Mouse (Mus musculus) kidney, embryonic 15.5 days (tissue): ENCODE data around the gene Gm11214. TPM values are rescaled to one million over a fixed set of nuclear protein-coding genes. Genes with fewer than 3 reads are reported as not detected.
A peak's percentile ranks its signal among the peaks of the same experiment; 100 is the strongest.

Experiments
- ATAC-seq: fragments of 200-750 bp; cut with Nextera tagmentation; replicated peaks from 2 replicates; pipeline ENCODE4 v1.8.0; 2017; ENCODE audit warnings: moderate TSS enrichment; ENCODE audit not compliant: low FRiP score
- H3K27ac ChIP-seq: fragments of 300-500 bp; sonication (generic); 2 replicates; pipeline ENCODE4 v1.5.1; 2015; ENCODE audit warnings: mild to moderate bottlenecking, inconsistent platforms
- H3K27me3 ChIP-seq: fragments of 300-500 bp; sonication (generic); 2 replicates; pipeline ENCODE4 v1.6.1; 2015; ENCODE audit warnings: inconsistent platforms
- H3K36me3 ChIP-seq: fragments of 300-500 bp; sonication (generic); 2 replicates; pipeline ENCODE4 v1.6.1; 2015; ENCODE audit warnings: inconsistent platforms
- H3K4me1 ChIP-seq: fragments of 300-500 bp; sonication (generic); 2 replicates; pipeline ENCODE4 v1.6.1; 2015; ENCODE audit warnings: inconsistent platforms
- H3K4me2 ChIP-seq: fragments of 300-500 bp; sonication (generic); 2 replicates; pipeline ENCODE4 v1.6.1; 2015; ENCODE audit warnings: moderate library complexity, mild to moderate bottlenecking, inconsistent platforms
- H3K4me3 ChIP-seq: fragments of 300-500 bp; sonication (generic); replicated peaks from 2 replicates; pipeline ENCODE4 v1.5.1; 2015; ENCODE audit warnings: mild to moderate bottlenecking, inconsistent platforms
- H3K9ac ChIP-seq: fragments of 300-500 bp; sonication (generic); 2 replicates; pipeline ENCODE4 v1.6.1; 2015; ENCODE audit warnings: mild to moderate bottlenecking, inconsistent platforms
- H3K9me3 ChIP-seq: fragments of 300-500 bp; sonication (generic); replicated peaks from 2 replicates; pipeline ENCODE4 v1.6.1; 2016; ENCODE audit warnings: inconsistent platforms
- WGBS: fragments of 180-500 bp; shearing (Covaris S2); methylation state at CpG from one replicate; pipeline ENCODE4 v1.1.7; 2015; ENCODE audit warnings: mixed read lengths; 5-methylcytosine and 5-hydroxymethylcytosine counted together
- polyA plus RNA-seq: library from polyadenylated mRNA; unstranded; fragments of >200 nt; fragmentation: Nextera tagmentation; extraction: Ambion mirVana; gene quantifications from 2 replicates; pipeline ENCODE4 v1.2.1, GENCODE M21; 2015

Gene Gm11214
- polyA plus RNA-seq, 1 experiment from 2014 or later = not detected

DNA sequence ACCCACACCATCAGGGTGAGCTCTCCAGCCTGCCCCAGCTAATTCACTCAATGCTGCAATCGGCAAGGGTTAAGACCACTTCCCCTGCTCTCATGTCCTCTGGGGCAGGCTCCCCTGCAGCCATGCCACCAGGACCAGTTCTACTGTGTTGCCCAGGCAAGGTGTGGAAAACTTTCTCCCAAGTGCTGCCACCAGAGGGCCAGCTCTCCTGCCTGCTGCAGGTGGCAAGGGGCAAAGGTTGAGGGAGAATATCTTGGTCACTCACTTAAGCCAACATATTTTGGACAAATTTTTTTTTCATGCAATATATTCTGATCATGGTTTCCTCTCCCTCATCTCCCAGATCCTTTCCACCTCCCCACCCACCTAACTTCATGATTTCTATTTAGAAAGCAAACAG, 8.8 kb downstream of the Gm11214 start:
- ATAC-seq = no peak
- no peak overlapping the region for H3K9ac ChIP-seq
- no peak overlapping the region for H3K4me3 ChIP-seq
- H3K36me3 ChIP-seq = no peaks in the 10 kb centered on the region
- WGBS = 71% methylated on average over 1 of the region's 1 CpGs
- 0 out of 2 replicates have a peak, but pooled peaks cover 2% of the 10 kb centered on the region for H3K4me1 ChIP-seq
- no peak overlapping the region for H3K4me2 ChIP-seq
- no peak overlapping the region for H3K27ac ChIP-seq
- no peaks in the 10 kb centered on the region for H3K9me3 ChIP-seq
- H3K27me3 ChIP-seq = no peaks in the 10 kb centered on the region

- Histone ChIP-seq H3K27ac (no peak overlapping the region), H3K4me2 (no peak overlapping the region), H3K4me1 (no peaks in the 10 kb centered on the region), H3K36me3 (no peaks in the 10 kb centered on the region), H3K4me3 (no peak overlapping the region), H3K9ac (no peak overlapping the region), H3K27me3 (no peaks in the 10 kb centered on the region), H3K9me3 (no peaks in the 10 kb centered on the region)
- no peak for ATAC-seq
Measured at GRCm38 (mm10) chr4:63643956-63644726, 19.0 kb downstream of the Gm11214 start.

DNA sequence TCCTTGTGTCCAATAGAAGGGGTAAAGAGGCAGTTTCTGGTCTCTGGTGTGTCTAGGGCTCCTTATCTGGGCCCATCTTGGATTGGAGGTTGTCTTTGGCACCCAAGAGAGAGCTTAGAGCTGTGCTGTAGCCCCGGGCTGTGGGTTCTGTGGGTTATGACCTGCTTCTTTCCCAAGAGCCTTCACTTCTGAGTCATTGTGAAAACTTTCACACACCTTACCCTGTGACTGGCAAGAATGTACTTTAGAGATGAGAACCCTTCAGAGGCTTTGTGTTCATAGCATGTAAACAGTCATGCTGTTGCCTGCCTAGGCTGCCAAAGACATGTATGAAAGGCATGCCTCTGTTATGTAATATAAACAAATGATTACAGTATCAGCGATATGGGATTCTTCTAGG, 23.3 kb downstream of the Gm11214 start:
- Histone ChIP-seq H3K9ac (no peak overlapping the region), H3K9me3 (no peaks in the 10 kb centered on the region), H3K4me1 (no peaks in the 10 kb centered on the region), H3K27me3 (no peaks in the 10 kb centered on the region), H3K4me3 (no peak overlapping the region), H3K4me2 (no peak overlapping the region), H3K27ac (no peak overlapping the region), H3K36me3 (no peaks in the 10 kb centered on the region)
- no peak for ATAC-seq
- WGBS = 78% methylated on average over 2 of the region's 2 CpGs

DNA sequence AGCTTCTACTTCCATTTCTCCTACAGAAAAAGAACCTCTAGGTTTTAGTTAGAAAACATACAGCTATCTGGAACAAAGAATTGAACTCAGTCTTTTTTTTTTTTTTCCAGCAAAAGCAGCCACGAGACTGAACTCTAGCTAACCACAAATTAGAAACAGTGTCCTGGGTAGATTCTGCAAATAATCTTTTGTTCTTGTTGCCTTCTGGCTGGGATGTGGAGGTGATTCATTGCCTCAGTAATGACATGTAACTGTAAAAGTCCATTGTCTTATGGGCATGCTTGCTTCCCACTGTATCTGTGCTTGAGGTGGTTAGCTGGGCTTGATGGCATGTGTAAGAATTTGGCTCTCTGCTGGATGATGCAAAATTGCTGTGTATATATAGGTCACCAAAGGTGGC, 24.6 kb downstream of the Gm11214 start:
- no peak for ATAC-seq
- WGBS = 54% methylated on average over 1 of the region's 1 CpGs
- H3K9me3 ChIP-seq = no peaks in the 10 kb centered on the region

DNA sequence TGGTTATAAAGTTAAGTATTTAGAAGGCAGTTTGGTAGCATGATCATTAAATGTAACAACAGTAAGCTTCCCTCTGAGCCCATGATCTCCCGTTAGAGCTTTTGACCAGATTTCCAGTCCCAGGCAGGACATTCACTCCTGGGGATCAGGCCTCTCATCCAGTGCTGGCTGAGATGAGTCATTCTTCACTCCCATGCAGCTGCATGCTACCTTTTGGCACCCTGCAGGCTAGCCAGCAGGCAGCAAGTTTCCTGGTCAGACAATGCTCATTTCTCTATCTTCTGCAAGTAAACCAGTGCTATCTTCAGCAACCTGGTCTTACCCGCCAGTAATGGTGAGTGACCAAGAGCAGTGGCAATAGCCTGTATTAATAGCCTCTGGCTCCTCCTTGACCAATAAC, 30.0 kb downstream of the Gm11214 start:
- Histone ChIP-seq H3K4me1 (no peaks in the 10 kb centered on the region), H3K9me3 (no peaks in the 10 kb centered on the region), H3K9ac (no peak overlapping the region), H3K4me3 (no peak overlapping the region), H3K4me2 (no peak overlapping the region), H3K27me3 (no peaks in the 10 kb centered on the region), H3K27ac (no peak overlapping the region), H3K36me3 (no peaks in the 10 kb centered on the region)
- WGBS = 92% methylated on average over 2 of the region's 2 CpGs
- ATAC-seq = no peak

More for the DNA sequence above, 24.6 kb downstream of the Gm11214 start:
- H3K4me1 ChIP-seq = no peaks in the 10 kb centered on the region
- no peaks in the 10 kb centered on the region for H3K36me3 ChIP-seq
- H3K4me3 ChIP-seq = no peak overlapping the region
- no peak overlapping the region for H3K27ac ChIP-seq
- no peak overlapping the region for H3K9ac ChIP-seq
- no peak overlapping the region for H3K4me2 ChIP-seq
- no peaks in the 10 kb centered on the region for H3K27me3 ChIP-seq

- Histone ChIP-seq H3K4me2 (no peak overlapping the region), H3K36me3 (no peaks in the 10 kb centered on the region), H3K27ac (no peak overlapping the region), H3K4me1 (no peaks in the 10 kb centered on the region), H3K9ac (no peak overlapping the region), H3K9me3 (no peaks in the 10 kb centered on the region), H3K4me3 (no peak overlapping the region), H3K27me3 (no peaks in the 10 kb centered on the region)
- ATAC-seq = no peak
- 83% methylated on average over 8 of the region's 8 CpGs for WGBS
Measured at GRCm38 (mm10) chr4:63627111-63627510, 36.1 kb downstream of the Gm11214 start.

- ATAC-seq = no peak
- Histone ChIP-seq H3K36me3 (no peaks in the 10 kb centered on the region), H3K27ac (no peak overlapping the region), H3K9ac (no peak overlapping the region), H3K27me3 (no peaks in the 10 kb centered on the region), H3K4me2 (no peak overlapping the region), H3K4me3 (no peak overlapping the region), H3K9me3 (no peaks in the 10 kb centered on the region), H3K4me1 (no peaks in the 10 kb centered on the region)
- 36% methylated on average over 3 of the region's 3 CpGs for whole genome bisulfite sequencing
Measured at GRCm38 (mm10) chr4:63625563-63626080, 37.6 kb downstream of the Gm11214 start.

DNA sequence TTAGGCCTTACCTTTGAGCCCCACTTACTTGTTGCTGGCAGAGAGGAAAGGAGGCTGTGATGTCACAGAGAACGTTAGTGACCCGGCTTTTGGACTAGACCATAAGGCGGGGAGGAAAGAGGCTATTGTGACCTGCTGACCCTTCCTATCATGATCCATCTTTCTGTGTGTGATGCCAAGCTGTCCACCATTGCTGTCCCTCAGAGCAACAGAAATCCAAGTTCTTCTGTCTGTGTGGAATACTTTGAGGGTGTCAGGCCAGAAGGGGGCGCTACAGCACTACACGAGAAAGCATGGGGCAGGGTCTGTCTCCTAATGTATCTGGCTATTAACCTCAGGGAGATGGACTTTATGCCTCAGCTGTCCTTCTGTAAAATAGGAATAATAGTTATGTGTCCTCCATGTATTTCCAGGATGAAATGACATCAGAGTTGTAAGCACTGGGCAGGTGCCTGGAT, 40.8 kb downstream of the Gm11214 start, which contains the start of gene Tex48:
Gene Tex48, minus strand, starts transcription at position 51 of the 458 bp plus-strand sequence.
- Histone ChIP-seq H3K4me3 (no peak within 1 kb of the TSS), H3K27ac (no peak within 1 kb of the TSS), H3K4me2 (no peak within 1 kb of the TSS), H3K36me3 (no peaks in the 10 kb centered on the region), H3K9ac (no peak within 1 kb of the TSS), H3K4me1 (no peaks in the 10 kb centered on the region), H3K27me3 (no peaks in the 10 kb centered on the region), H3K9me3 (no peaks in the 10 kb centered on the region)
- ATAC-seq = 0 out of 2 replicates have a peak, but pooled peaks have one; percentile 29
- WGBS = 55% methylated on average over 5 of the region's 5 CpGs

DNA sequence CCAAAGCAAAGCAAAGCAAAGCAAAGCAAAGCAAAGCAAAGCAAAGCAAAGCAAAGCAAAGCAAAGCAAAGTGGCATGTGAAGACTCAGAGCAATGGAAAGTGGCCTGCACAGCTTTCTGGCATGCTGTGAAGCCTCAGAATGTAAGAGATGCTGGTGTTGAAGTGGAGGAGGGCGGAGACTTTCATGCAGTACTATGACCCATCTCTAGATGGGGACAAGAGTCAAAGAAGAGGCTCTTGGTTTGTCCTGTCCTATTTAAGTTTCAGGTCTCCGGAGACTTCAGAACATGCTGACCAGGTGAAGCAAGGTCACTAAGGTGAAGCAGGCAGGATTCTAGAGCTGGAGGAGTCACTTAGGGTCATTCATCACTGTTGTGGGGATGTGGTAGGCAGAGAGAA, 41.3 kb downstream of the Gm11214 start:
- 77% methylated on average over 2 of the region's 2 CpGs for WGBS
- Histone ChIP-seq H3K4me2 (no peak overlapping the region), H3K27me3 (no peaks in the 10 kb centered on the region), H3K4me3 (no peak overlapping the region), H3K4me1 (no peaks in the 10 kb centered on the region), H3K27ac (no peak overlapping the region), H3K9ac (no peak overlapping the region), H3K9me3 (no peaks in the 10 kb centered on the region), H3K36me3 (no peaks in the 10 kb centered on the region)
- ATAC-seq = no peak

Other genes with a start within 250 kb of the Gm11214 start
- gene Whrn, start 167.4 kb downstream of the Gm11214 start, polyA plus RNA-seq = 5.1 and 6.1 TPM in 2 replicates
- 287 and 307 TPM in 2 replicates for gene Atp6v1g1, start 118.6 kb downstream of the Gm11214 start, polyA plus RNA-seq
- 5.9 and 7.8 TPM in 2 replicates for gene Tmem268, start 104.6 kb downstream of the Gm11214 start, polyA plus RNA-seq
- not detected in 2 replicates for gene Gm11213, start 58.1 kb downstream of the Gm11214 start, polyA plus RNA-seq
- not detected in 2 replicates for gene Tex48, start 41.0 kb downstream of the Gm11214 start, polyA plus RNA-seq
- gene Tnfsf15, start 81.7 kb upstream of the Gm11214 start, polyA plus RNA-seq = 0.80 and 0.92 TPM in 2 replicates
- not detected in 2 replicates for gene Tnfsf8, start 198.0 kb upstream of the Gm11214 start, polyA plus RNA-seq